Comparison of ENCODE assay signal across 16 mouse cellular contexts in genomic region chr6:70716701-70717393, GRCm38 (mm10).
A peak's percentile ranks its signal among the peaks of the same experiment; 100 is the strongest.
DNase-seq lines count a peak whose midpoint lies in the region; ATAC-seq and TF ChIP-seq lines count a peak whose summit lies in the region.
"Had no signal": no experiment of that assay in that cellular context is flagged by ENCODE, and none has a peak within 500 bp of the region (broad histone marks: within the 10 kb centered on the region; RNA-seq: fewer than 3 reads in every experiment).

No protein-coding gene starts in this region.

- H3K4me2 ChIP-seq in forebrain, embryonic 11.5 days (ENCODE audit: low read depth, low read length, severe bottlenecking), result no peak overlapping the region
- no peak overlapping the region for H3K4me2 ChIP-seq in forebrain, postnatal 0 days (ENCODE audit: low read depth)
- no peak overlapping the region for H3K4me2 ChIP-seq in kidney, postnatal 0 days (ENCODE audit: low read length)
- H3K4me2 ChIP-seq: embryonic facial prominence, embryonic 15.5 days; hindbrain, embryonic 12.5 days; lung, embryonic 14.5 days had no signal

- peak; percentile 52 for ATAC-seq in forebrain, embryonic 11.5 days (replicated peaks; ENCODE audit: low FRiP score)
- no peak for ATAC-seq in forebrain, postnatal 0 days
- ATAC-seq in kidney, postnatal 0 days (replicated peaks; ENCODE audit: low FRiP score, low read depth), result peak; percentile 29; the same call in 1 of the 2 replicates

- no peak for TF ChIP-seq CTCF in forebrain, postnatal 0 days (IDR thresholded peaks at IDR 0.05; ENCODE audit: low read depth)
- TF ChIP-seq CTCF in kidney, postnatal 0 days (IDR thresholded peaks at IDR 0.05; ENCODE audit: low read depth), result no peak

- H3K27ac ChIP-seq in forebrain, embryonic 11.5 days (ENCODE audit: low read depth, low read length), result no peak overlapping the region
- no peak overlapping the region for H3K27ac ChIP-seq in forebrain, postnatal 0 days (ENCODE audit: low read depth, low read length)
- H3K27ac ChIP-seq in kidney, postnatal 0 days, result no peak overlapping the region
- H3K27ac ChIP-seq: embryonic facial prominence, embryonic 15.5 days; hindbrain, embryonic 12.5 days had no signal

- H3K9ac ChIP-seq in forebrain, embryonic 11.5 days (ENCODE audit: low read length), result no peak overlapping the region
- no peak overlapping the region for H3K9ac ChIP-seq in forebrain, postnatal 0 days
- H3K9ac ChIP-seq in kidney, postnatal 0 days (ENCODE audit: low read depth, low read length), result no peak overlapping the region
- H3K9ac ChIP-seq: embryonic facial prominence, embryonic 15.5 days; hindbrain, embryonic 12.5 days; lung, embryonic 14.5 days had no signal

- H3K27me3 ChIP-seq in forebrain, embryonic 11.5 days (ENCODE audit: control insufficient read depth, insufficient read depth, low read length), result no peaks in the 10 kb centered on the region
- H3K27me3 ChIP-seq in forebrain, postnatal 0 days (ENCODE audit: insufficient read depth, low read length), result no peaks in the 10 kb centered on the region
- H3K27me3 ChIP-seq in kidney, postnatal 0 days (ENCODE audit: insufficient read depth, low read length), result no peaks in the 10 kb centered on the region
- H3K27me3 ChIP-seq: embryonic facial prominence, embryonic 15.5 days; hindbrain, embryonic 12.5 days had no signal

- 82% methylated on average over 12 of the region's 12 CpGs for WGBS in forebrain, embryonic 11.5 days
- WGBS in forebrain, postnatal 0 days, result 73% methylated on average over 12 of the region's 12 CpGs
- WGBS in kidney, postnatal 0 days, result 76% methylated on average over 12 of the region's 12 CpGs

- no peaks in the 10 kb centered on the region for H3K4me1 ChIP-seq in forebrain, embryonic 11.5 days (replicated peaks; ENCODE audit: control insufficient read depth, insufficient read depth, low read length)
- H3K4me1 ChIP-seq in forebrain, postnatal 0 days (ENCODE audit: insufficient read depth), result no peaks in the 10 kb centered on the region
- no peaks in the 10 kb centered on the region for H3K4me1 ChIP-seq in kidney, postnatal 0 days (replicated peaks; ENCODE audit: insufficient read depth, low read length)
- H3K4me1 ChIP-seq: embryonic facial prominence, embryonic 15.5 days; hindbrain, embryonic 12.5 days had no signal

- no peaks in the 10 kb centered on the region for H3K36me3 ChIP-seq in forebrain, embryonic 11.5 days (ENCODE audit: control insufficient read depth, insufficient read depth, low read length)
- H3K36me3 ChIP-seq in forebrain, postnatal 0 days (ENCODE audit: insufficient read depth), result no peaks in the 10 kb centered on the region
- H3K36me3 ChIP-seq in kidney, postnatal 0 days (ENCODE audit: insufficient read depth, low read length), result no peaks in the 10 kb centered on the region
- H3K36me3 ChIP-seq: embryonic facial prominence, embryonic 15.5 days; hindbrain, embryonic 12.5 days had no signal

- no peak overlapping the region for H3K4me3 ChIP-seq in forebrain, embryonic 11.5 days (ENCODE audit: low read depth, low read length)
- no peak overlapping the region for H3K4me3 ChIP-seq in forebrain, postnatal 0 days (ENCODE audit: low read depth, low read length)
- H3K4me3 ChIP-seq in kidney, postnatal 0 days (replicated peaks; ENCODE audit: low read depth, low read length), result no peak overlapping the region
- H3K4me3 ChIP-seq: embryonic facial prominence, embryonic 15.5 days; hindbrain, embryonic 12.5 days had no signal

- no peaks in the 10 kb centered on the region for H3K9me3 ChIP-seq in forebrain, embryonic 11.5 days (ENCODE audit: control insufficient read depth, low read length)
- no peaks in the 10 kb centered on the region for H3K9me3 ChIP-seq in forebrain, postnatal 0 days (ENCODE audit: low read length)
- no peaks in the 10 kb centered on the region for H3K9me3 ChIP-seq in kidney, postnatal 0 days (replicated peaks; ENCODE audit: low read length)
- H3K9me3 ChIP-seq: embryonic facial prominence, embryonic 15.5 days; hindbrain, embryonic 12.5 days had no signal

- no peak for DNase-seq in forebrain, embryonic 11.5 days (ENCODE audit: low spot score)
- no peak for DNase-seq in forebrain, postnatal 0 days
- DNase-seq in kidney, postnatal 0 days (ENCODE audit: low spot score), result no peak
- DNase-seq in kidney, postnatal 4 days, result no peak
- peak; percentile 12 for DNase-seq in thymus, postnatal 14 days
- no peak for DNase-seq in thymus, postnatal 10 days (ENCODE audit: low spot score in 2 of 2)
- DNase-seq in adrenal gland, adult 2 months, result no peak
- DNase-seq in lung, adult 18-20 months, result no peak
- DNase-seq: adrenal gland, postnatal 14 days; cerebellum, postnatal 25 days; gastrocnemius, postnatal 36 days; kidney, adult 8-10 months; lung, embryonic 14.5 days; thymus, postnatal 25 days had no signal
